Mouse (Mus musculus) embryonic fibroblast, embryonic 13.5 days (primary cell): ENCODE data around the gene Plxna1.

Experiments used
- CTCF ChIP-seq: IDR thresholded peaks from 2 replicates; pipeline ENCODE4 v1.5.1; 2011; ENCODE audit warnings: mild to moderate bottlenecking, control low read depth, low read length, moderate library complexity, borderline replicate concordance; ENCODE audit not compliant: insufficient read depth
- POLR2A ChIP-seq: IDR thresholded peaks from 2 replicates; pipeline ENCODE4 v1.6.1; 2011; ENCODE audit warnings: low read depth, mild to moderate bottlenecking, control low read depth, low read length, moderate library complexity

GRCm38 (mm10) chr6:89267181-89267580 lies 95.2 kb downstream of the Plxna1 start:
- TF ChIP-seq POLR2A (no peak), CTCF (no peak)
